Mouse (Mus musculus): ENCODE data around the gene Wdr53. TPM values are rescaled to one million over a fixed set of nuclear protein-coding genes. Genes with fewer than 3 reads are reported as not detected.
"Not testable (repeated sequence)": the region's sequence is repeated elsewhere in the genome, so short reads cannot be mapped to it uniquely, and the experiment has no call there.

Wdr53 gene
- polyA plus RNA-seq, 1 experiment from 2014 or later, result 17.7 TPM

DNA sequence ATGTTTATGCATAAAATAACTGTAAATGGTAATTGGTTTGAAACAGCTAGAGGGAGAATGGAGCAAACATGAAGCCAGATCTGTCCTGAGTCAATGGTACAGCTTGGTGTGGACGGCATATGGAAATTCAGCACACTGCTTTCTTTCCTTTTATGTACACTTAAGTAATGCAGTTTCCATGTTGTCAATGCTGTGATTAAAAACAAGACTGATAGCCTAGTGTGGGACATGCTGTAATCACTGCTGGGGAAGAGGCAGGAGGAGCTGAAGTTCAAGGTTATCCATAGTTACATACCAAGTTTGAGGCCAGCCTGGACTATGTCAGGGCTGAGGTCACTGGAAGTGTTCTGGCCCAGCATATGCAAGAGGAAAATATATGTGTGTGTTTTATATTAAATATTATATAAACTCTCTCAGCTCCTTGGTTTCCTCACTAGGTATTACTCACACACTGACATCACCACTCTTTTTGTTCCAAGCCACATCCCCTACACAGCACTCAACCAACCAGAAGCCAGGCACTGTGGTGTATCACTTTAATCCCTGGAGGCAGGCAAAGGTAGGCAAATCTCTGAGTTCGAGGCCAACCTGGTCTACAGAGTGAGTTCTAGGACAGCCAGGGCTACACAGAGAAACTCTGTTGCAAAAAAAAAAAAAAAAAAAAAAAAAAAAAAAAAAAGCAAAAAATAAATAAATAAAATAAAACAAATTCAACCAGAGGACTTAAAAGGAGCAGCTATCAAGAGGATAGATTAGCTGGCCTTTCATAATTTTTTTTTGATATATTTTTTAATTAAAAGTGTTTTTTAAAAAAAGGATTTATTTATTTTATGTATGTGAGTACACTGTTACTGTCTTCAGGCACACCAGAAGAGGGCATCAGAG, 7.4 kb upstream of the Wdr53 start:
- TF ChIP-seq EP300 (optimal IDR thresholded peaks at IDR 0.05) (no peak), CTCF (IDR thresholded peaks at IDR 0.05; ENCODE audit: low read depth) (no peak)
- ATAC-seq (ENCODE audit: low FRiP score, low TSS enrichment) (peak; percentile 47; the same call in 1 of the 2 replicates), DNase-seq (ENCODE audit: low spot score) (no peak)
- no peaks in the 10 kb centered on the region for H3K27me3 ChIP-seq (ENCODE audit: control insufficient read depth, insufficient read depth, low read length)
- peaks cover 5% of the 10 kb centered on the region; the same call in 1 of the 2 replicates for H3K36me3 ChIP-seq (ENCODE audit: control insufficient read depth, insufficient read depth, low read length)
- WGBS, result 75% methylated on average over 2 of the region's 2 CpGs
- H3K27ac ChIP-seq (replicated peaks), result no peak overlapping the region
- H3K4me2 ChIP-seq (replicated peaks; ENCODE audit: low read depth), result no peak overlapping the region
- no peaks in the 10 kb centered on the region for H3K9me3 ChIP-seq (ENCODE audit: control insufficient read depth, low read length)
- H3K4me1 ChIP-seq (replicated peaks; ENCODE audit: control insufficient read depth, insufficient read depth), result no peaks in the 10 kb centered on the region
- no peak overlapping the region for H3K9ac ChIP-seq (ENCODE audit: low read length)
- no peak overlapping the region for H3K4me3 ChIP-seq (ENCODE audit: low read depth, low read length)

GRCm38 (mm10) chr16:32243901-32244300, 3.1 kb upstream of the Wdr53 start:
- ATAC-seq (ENCODE audit: low FRiP score, low TSS enrichment) (no peak), DNase-seq (ENCODE audit: low spot score) (no peak)
- TF ChIP-seq EP300 (optimal IDR thresholded peaks at IDR 0.05) (no peak), CTCF (IDR thresholded peaks at IDR 0.05; ENCODE audit: low read depth) (no peak)
- H3K9me3 ChIP-seq (ENCODE audit: control insufficient read depth, low read length), result no peaks in the 10 kb centered on the region
- H3K36me3 ChIP-seq (ENCODE audit: control insufficient read depth, insufficient read depth, low read length), result no peaks in the 10 kb centered on the region
- no peak overlapping the region for H3K27ac ChIP-seq (replicated peaks)
- no peaks in the 10 kb centered on the region for H3K27me3 ChIP-seq (ENCODE audit: control insufficient read depth, insufficient read depth, low read length)
- 81% methylated on average over 3 of the region's 3 CpGs for WGBS
- no peak overlapping the region for H3K4me3 ChIP-seq (ENCODE audit: low read depth, low read length)
- no peak overlapping the region for H3K9ac ChIP-seq (ENCODE audit: low read length)
- H3K4me2 ChIP-seq (replicated peaks; ENCODE audit: low read depth), result no peak overlapping the region
- no peaks in the 10 kb centered on the region for H3K4me1 ChIP-seq (replicated peaks; ENCODE audit: control insufficient read depth, insufficient read depth)

- ATAC-seq (ENCODE audit: low FRiP score, low TSS enrichment) (peak; percentile 48), DNase-seq (ENCODE audit: low spot score) (peak; percentile 70)
- peak overlapping the region; percentile 97 for H3K27ac ChIP-seq (replicated peaks)
- peak overlapping the region; percentile 79 for H3K4me2 ChIP-seq (replicated peaks; ENCODE audit: low read depth)
- H3K9ac ChIP-seq (ENCODE audit: low read length), result peak overlapping the region; percentile 86
- no peaks in the 10 kb centered on the region for H3K27me3 ChIP-seq (ENCODE audit: control insufficient read depth, insufficient read depth, low read length)
- H3K36me3 ChIP-seq (ENCODE audit: control insufficient read depth, insufficient read depth, low read length), result no peaks in the 10 kb centered on the region
- H3K9me3 ChIP-seq (ENCODE audit: control insufficient read depth, low read length), result no peaks in the 10 kb centered on the region
- no peak for TF ChIP-seq CTCF (IDR thresholded peaks at IDR 0.05; ENCODE audit: low read depth)
- TF ChIP-seq EP300 (optimal IDR thresholded peaks at IDR 0.05), result no peak
- H3K4me3 ChIP-seq (ENCODE audit: low read depth, low read length), result peak overlapping the region; percentile 76
- 0% methylated on average over 38 of the region's 41 CpGs for WGBS
- H3K4me1 ChIP-seq (replicated peaks; ENCODE audit: control insufficient read depth, insufficient read depth), result no peaks in the 10 kb centered on the region
These were observed 656 bp upstream of the Wdr53 start for GRCm38 (mm10) chr16:32246351-32246791.

- H3K4me1 ChIP-seq (replicated peaks; ENCODE audit: control insufficient read depth, insufficient read depth); H3K27ac ChIP-seq (replicated peaks); H3K9ac ChIP-seq (ENCODE audit: low read length); H3K36me3 ChIP-seq (ENCODE audit: control insufficient read depth, insufficient read depth, low read length); H3K9me3 ChIP-seq (ENCODE audit: control insufficient read depth, low read length); ATAC-seq (ENCODE audit: low FRiP score, low TSS enrichment); DNase-seq (ENCODE audit: low spot score); H3K27me3 ChIP-seq (ENCODE audit: control insufficient read depth, insufficient read depth, low read length); H3K4me2 ChIP-seq (replicated peaks; ENCODE audit: low read depth); H3K4me3 ChIP-seq (ENCODE audit: low read depth, low read length): not testable (repeated sequence)
- peak; percentile 62 for TF ChIP-seq CTCF (IDR thresholded peaks at IDR 0.05; ENCODE audit: low read depth)
- WGBS, result 89% methylated on average over 2 of the region's 2 CpGs
These were observed 17.2 kb downstream of the Wdr53 start for GRCm38 (mm10) chr16:32264225-32264624.

DNA sequence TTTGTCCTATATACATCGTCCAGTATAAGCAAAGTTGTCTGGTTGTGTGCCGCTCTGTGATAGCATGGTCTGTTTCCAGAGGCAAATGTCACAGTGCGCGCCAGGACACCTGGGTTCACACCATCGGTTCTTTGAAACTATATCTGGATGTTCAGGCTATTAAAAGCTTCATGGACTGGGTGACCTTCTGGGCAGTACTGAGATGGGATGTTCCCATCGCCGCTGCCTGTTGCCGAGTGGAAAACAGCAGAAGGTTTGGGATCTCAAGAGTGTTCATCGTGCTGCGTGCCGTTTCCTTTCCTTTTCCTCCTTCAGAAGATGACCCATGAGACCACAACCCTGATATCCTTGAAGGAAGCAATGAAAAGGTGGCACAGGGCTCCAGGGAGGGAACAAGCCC, 24.3 kb downstream of the Wdr53 start, which contains the start of gene Smco1:
Smco1 (plus strand) TSS at position 178 of the 400 bp plus-strand sequence.
- no peaks in the 10 kb centered on the region for H3K27me3 ChIP-seq (ENCODE audit: control insufficient read depth, insufficient read depth, low read length)
- H3K4me3 ChIP-seq (ENCODE audit: low read depth, low read length), result no peak within 1 kb of the TSS
- H3K9ac ChIP-seq (ENCODE audit: low read length), result no peak within 1 kb of the TSS
- H3K4me2 ChIP-seq (replicated peaks; ENCODE audit: low read depth), result no peak within 1 kb of the TSS
- DNase-seq (ENCODE audit: low spot score) (no peak), ATAC-seq (ENCODE audit: low FRiP score, low TSS enrichment) (no peak)
- H3K27ac ChIP-seq (replicated peaks), result no peak within 1 kb of the TSS
- H3K4me1 ChIP-seq (replicated peaks; ENCODE audit: control insufficient read depth, insufficient read depth), result no peaks in the 10 kb centered on the region
- no peaks in the 10 kb centered on the region for H3K36me3 ChIP-seq (ENCODE audit: control insufficient read depth, insufficient read depth, low read length)
- no peaks in the 10 kb centered on the region for H3K9me3 ChIP-seq (ENCODE audit: control insufficient read depth, low read length)
- WGBS, result 78% methylated on average over 11 of the region's 11 CpGs
- no peak for TF ChIP-seq CTCF (IDR thresholded peaks at IDR 0.05; ENCODE audit: low read depth)
- no peak for TF ChIP-seq EP300 (optimal IDR thresholded peaks at IDR 0.05)

- Histone ChIP-seq H3K4me3 (ENCODE audit: low read depth, low read length) (no peak overlapping the region), H3K36me3 (ENCODE audit: control insufficient read depth, insufficient read depth, low read length) (no peaks in the 10 kb centered on the region), H3K4me1 (replicated peaks; ENCODE audit: control insufficient read depth, insufficient read depth) (0 out of 2 replicates have a peak, but pooled peaks cover 1% of the 10 kb centered on the region), H3K9me3 (ENCODE audit: control insufficient read depth, low read length) (no peaks in the 10 kb centered on the region), H3K4me2 (replicated peaks; ENCODE audit: low read depth) (no peak overlapping the region), H3K27ac (replicated peaks) (no peak overlapping the region), H3K9ac (ENCODE audit: low read length) (no peak overlapping the region), H3K27me3 (ENCODE audit: control insufficient read depth, insufficient read depth, low read length) (no peaks in the 10 kb centered on the region)
- 41% methylated on average over 9 of the region's 9 CpGs for WGBS
- TF ChIP-seq EP300 (optimal IDR thresholded peaks at IDR 0.05) (no peak), CTCF (IDR thresholded peaks at IDR 0.05; ENCODE audit: low read depth) (peak; percentile 63)
- DNase-seq (ENCODE audit: low spot score), result peak; percentile 35
- ATAC-seq (ENCODE audit: low FRiP score, low TSS enrichment), result no peak
These were observed 26.3 kb downstream of the Wdr53 start for GRCm38 (mm10) chr16:32273338-32273737.
